Mouse (Mus musculus): ENCODE measurements around the gene Rab8b. TPM values are rescaled to one million over a fixed set of nuclear protein-coding genes. Genes with fewer than 3 reads are reported as not detected.
A peak's percentile ranks its signal among the peaks of the same experiment; 100 is the strongest.

Rab8b gene
- total RNA-seq (2021), result 1 to 10 TPM; 5.0 to 6.1 TPM
- long read RNA-seq, experiment 1, partial matches to known transcripts, result 0 of 3 reads
- long read RNA-seq, experiment 1, other reads (novel, unspliced or antisense), result 3 of 3 reads
- long read RNA-seq, experiment 2, full-length matches to known transcripts, result 1 of 2 reads
- long read RNA-seq, experiment 2, partial matches to known transcripts, result 0 of 2 reads
- long read RNA-seq, experiment 2, other reads (novel, unspliced or antisense), result 1 of 2 reads

- peak; percentile 97 for DNase-seq
These were observed at the start of gene Rab8b for GRCm38 (mm10) chr9:66919382-66919971. Gene Rab8b, minus strand, starts transcription at chr9:66919687.

GRCm38 (mm10) chr9:66967492-66967891 is 48.0 kb upstream of the Rab8b start:
- DNase-seq, result no peak

DNA sequence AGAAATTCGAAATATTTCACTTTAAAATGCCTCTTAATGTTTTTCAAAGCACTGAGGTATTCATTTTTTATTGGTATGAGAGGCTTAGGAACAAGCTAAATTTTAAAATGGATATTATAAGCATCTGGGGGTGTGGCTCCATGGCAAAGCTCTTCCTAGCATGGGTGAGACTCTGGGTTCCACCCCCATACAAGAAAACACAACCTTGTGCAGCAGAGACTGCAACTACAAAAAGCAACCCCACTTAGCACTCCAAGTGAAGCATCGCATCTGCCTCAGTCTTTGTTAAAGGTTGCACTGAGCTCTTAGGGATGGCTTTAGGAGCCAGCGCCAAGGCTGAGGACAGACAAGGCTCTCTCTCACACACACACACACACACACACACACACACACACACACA is 42.0 kb upstream of the Rab8b start:
- DNase-seq, result no peak

DNA sequence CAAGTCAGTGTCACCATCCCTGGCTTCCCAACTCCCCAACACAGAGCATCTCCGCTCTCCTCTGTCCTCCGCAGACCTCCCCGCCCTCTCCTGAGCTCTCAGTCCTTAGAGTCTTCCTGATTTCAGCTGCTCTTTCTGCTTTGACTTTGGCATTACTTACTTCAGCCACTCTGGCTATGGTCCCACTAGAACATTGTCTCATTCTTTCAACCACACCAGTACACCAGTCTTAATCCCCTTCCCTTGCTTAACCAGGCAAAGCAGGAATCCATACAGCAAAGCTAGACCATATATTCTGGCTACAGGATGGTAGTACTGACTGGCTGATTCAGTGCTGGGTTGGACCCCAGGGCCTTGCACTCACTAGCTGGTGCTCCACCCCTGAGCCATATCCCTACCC is 38.0 kb upstream of the Rab8b start:
- DNase-seq, result no peak

DNA sequence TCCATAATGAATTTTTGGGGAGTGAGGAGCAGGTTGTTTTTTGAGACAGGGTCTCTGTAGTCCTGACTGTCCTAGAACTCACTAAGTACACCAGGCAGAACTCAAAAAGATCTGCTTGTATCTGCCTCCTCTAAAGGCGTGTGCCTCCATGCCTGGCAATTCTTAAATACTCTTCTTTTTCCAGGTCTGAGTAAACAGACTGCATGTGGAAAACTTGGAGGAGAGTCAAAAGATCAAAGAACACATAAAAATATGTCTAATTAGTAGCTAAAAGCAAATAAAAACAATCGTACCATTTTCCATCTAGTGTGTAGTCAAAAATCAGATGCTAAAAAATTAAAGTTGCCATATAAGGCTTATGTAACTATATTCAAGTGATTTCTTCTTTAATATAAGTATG is 33.4 kb upstream of the Rab8b start:
- no peak for DNase-seq

DNA sequence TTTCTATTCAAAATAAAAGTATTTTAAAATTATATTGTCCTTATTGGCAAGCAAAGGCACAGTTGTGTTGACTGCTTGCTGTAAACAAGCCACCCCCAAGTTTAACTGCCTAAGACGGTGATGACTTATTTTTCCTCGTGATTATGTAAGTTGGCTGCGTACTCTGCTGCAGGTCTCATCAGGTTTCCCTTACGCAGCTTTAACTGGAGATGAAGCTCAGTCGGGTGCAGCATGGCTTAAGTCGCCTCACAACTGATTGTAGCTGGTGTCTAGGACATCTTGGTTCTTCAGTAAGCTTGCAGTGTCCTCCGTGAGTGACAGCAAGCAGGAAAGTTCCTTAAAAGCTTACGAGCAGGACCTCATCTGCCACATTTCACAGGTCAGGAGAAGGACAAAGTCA is 32.8 kb upstream of the Rab8b start:
- peak; percentile 38 for DNase-seq

- DNase-seq, result no peak
These were observed 29.0 kb upstream of the Rab8b start for GRCm38 (mm10) chr9:66948536-66948935.

DNA sequence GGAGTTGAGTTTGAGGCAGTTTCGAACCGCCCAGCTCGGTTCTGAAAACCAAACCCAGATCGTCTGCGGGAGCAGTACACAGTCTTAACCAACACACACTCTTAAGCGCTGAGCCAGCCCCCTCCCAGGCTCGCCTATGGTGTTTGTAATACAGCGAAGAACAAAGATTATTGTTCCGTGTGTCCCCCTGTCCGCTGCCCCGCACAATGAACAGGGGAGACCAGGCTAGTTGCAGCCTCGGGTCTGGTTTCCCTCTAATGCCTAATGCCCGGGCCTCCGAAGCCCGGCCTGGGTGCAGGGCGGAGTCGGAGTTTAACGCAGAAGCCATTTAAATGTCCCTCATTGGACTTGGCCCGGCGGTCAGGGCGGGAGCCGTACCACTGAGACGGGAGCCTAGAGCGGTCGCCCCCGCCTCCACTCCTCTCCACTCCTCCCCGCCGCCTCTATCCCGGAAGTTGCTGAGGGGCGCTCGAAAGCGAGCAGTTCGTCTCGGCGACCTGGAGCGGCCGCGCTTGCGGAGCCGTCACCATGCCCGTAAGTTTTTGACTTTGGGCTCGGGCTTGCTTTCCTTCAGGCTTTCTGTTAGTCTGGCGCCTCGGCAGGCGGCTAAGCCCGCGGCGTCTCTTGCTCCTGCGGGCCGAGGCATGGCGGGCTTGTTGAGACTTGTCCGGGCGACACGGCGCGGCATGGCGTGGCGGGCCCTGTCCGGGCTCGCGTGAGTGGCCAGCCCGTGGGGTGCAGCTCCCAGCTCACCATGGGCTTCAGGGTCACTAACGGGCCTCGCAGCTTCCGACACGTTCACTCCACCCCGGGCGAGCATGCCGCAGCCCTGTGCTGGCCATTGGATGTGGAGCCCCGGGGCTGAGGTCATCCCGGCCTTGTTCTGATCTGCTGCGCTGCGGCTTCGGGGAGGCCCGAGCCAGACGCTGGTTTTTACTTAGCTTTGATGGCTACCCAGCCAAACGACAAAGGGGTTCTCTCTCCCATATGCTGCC is 26.5 kb upstream of the Rab8b start, which contains the start of gene Rps27l:
TSS of gene Rps27l (plus strand) at position 440 of the 995 bp plus-strand sequence.
- peak; percentile 96 for DNase-seq

- DNase-seq, result no peak
These were observed 25.7 kb upstream of the Rab8b start for GRCm38 (mm10) chr9:66945161-66945560.

DNA sequence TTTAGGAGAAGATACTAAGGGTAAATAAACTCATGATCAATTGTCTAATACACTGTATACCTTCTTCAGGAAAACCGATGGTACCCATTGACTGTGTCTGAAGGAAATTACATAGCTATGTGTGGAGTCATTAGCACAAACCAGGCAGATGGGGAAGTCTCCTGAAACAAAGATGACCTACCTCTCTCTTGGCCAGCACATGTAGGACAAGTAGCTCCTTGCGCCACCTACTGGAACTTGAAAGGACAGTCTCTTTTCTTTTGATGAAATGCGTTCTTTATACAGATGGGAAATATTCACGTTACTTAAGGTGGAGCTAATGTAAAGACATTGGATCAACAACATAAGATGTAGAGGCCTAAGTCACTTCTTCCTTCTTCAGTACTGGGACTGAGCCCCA is 19.3 kb upstream of the Rab8b start:
- no peak for DNase-seq

- peak; percentile 62 for DNase-seq
These were observed 18.0 kb upstream of the Rab8b start for GRCm38 (mm10) chr9:66937507-66937906.

GRCm38 (mm10) chr9:66933869-66934808 is 14.7 kb upstream of the Rab8b start:
- DNase-seq, result no peak

- no peak for DNase-seq
These were observed 10.9 kb upstream of the Rab8b start for GRCm38 (mm10) chr9:66930351-66930750.

DNA sequence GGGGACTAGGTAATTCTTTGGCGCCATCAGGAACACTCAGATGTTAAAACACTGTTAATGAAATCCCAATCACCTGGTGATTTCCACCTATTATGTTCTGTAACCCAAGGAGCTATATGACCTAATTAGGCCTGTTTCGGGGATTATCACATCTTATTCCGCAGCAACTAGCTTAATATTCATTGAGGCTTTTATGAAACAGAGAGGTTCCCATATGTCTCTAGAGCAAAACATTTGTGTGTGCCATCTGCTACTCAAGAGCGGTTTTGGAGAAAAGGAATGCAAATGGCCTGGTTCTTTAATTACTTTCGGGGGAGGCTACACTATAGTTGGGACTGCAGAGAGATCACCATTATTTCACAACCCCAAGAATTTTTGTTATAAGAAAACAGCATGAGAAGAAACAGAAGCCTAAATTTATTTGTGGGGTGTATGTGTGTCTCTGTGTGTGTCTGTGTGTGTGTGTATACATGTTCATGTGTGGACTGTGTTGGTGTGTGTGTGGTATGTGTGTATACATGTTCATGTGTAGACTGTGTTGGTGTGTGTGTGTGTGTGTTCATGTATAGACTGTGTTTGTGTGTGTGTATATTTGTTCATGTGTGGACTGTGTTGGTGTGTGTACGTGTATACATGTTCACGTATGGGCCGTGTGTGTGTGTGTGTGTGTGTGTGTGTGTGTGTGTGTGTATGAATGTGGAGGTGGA is 8.4 kb upstream of the Rab8b start:
- DNase-seq, result no peak

- DNase-seq, result no peak
These were observed 6.4 kb upstream of the Rab8b start for GRCm38 (mm10) chr9:66925853-66926252.

GRCm38 (mm10) chr9:66922076-66922475 is 2.6 kb upstream of the Rab8b start:
- DNase-seq, result no peak

- no peak for DNase-seq
These were observed 1.2 kb upstream of the Rab8b start for GRCm38 (mm10) chr9:66920488-66921279.

- peak; percentile 11 for DNase-seq
These were observed 494 bp upstream of the Rab8b start for GRCm38 (mm10) chr9:66919981-66920380.

- no peak for DNase-seq
These were observed 686 bp downstream of the Rab8b start for GRCm38 (mm10) chr9:66918672-66919330.

DNA sequence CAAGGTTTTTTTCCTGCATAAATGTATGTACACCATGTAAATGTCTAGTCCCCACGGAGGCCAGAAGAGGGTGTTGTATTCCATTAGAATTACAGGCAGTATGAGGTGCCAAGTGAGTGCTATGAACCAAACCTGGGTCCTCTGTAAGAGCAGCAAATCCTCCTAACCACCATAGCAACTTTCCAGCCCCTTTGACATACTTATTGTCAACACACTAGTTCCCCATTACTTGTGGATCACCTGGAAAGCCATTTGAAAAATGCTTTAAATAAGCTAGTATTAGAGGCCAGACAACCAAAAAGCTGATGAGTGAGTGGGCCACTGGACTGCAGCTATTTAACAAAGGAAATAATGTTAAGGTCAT is 1.6 kb downstream of the Rab8b start:
- DNase-seq, result no peak

Data from gastrocnemius, postnatal 25 days (tissue).